Mouse (Mus musculus): Measurements from ENCODE around the gene Klhl13.

Klhl13 gene

DNA sequence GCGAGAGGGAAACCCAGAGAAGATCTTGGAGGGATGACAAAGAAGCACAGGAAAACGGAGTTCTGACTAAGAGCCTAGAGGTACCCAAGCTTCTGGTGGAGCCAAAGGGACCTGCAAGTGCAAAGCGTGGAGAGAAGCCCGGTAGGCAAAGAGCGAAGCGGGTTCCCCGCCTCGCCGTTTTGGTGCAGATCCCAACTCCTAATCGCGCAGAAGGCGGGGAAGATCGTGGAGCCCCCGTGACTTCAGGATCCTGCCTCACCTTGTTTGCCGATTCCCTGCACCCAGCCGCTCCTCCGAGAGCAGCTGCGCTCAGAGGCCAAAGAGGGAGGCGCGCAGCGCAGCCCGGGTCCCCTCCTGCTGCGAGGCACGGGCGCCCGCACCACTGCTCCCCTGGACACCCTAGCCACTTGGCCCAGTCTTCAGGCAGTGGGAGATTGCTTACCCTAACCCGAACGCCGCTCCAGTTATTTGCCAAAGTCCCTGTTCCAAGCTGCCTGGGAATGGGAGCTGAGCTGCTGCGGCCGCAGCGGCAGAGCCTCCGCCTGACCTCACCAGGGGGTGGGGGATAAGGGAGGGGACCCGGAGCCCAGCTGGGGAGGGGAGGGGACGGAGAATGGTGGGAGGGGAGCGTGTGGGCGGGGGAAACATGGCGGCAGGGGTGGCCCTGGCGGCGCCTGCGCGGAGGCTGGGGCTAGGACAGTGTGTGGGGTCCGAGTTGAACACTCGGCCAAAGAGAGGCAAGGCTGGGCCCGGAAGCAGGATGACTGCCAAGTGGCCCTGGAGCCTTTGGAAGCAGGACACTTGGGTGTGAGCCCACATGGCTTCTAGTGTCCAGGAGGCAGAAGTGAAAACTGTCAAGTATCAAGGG, at the start of gene Klhl13:
Gene Klhl13, minus strand, starts transcription at position 569 of the 868 bp plus-strand sequence.
- peak; percentile 92 for ATAC-seq (ENCODE audit: low TSS enrichment)

DNA sequence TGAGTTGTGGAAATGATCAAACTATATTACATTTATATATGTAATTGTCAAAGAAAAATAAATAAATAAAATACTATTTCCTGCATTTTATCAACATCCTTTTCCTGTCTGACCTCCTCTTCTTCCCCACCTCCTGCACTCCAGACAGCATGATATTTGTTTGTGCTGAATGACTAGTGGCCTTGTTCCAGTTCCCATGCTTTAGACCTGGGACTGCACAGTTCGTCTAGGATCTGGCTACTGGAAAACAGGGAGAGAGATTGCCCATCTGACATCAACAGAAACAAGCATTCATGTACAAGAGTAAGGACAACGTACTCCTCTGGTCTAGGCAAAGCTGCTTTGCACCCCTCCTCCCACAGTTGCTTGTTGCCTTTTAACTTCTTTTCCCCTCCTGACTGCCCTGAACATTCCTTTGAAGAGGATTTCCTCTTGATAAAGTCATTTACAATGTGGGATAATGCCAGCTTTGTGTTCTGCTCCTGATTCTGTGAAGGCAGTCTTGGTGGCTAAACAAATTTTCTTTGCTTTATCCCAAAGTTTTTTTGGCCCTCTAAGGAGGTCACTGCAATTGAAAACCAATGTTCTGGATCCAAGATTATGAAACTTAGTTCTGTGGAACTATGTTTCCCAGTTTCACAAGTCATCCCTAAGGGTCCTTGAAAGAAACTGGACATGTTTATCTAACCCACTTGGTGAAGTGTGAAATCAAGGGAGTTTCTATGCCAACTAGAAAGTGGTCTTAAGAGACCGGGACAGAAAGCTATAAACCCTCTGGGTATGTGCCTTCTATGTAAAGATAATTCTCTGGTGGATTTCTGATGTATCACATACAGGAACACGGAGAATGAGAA, 44.6 kb upstream of the Klhl13 start:
- no peak for ATAC-seq (ENCODE audit: low TSS enrichment)

DNA sequence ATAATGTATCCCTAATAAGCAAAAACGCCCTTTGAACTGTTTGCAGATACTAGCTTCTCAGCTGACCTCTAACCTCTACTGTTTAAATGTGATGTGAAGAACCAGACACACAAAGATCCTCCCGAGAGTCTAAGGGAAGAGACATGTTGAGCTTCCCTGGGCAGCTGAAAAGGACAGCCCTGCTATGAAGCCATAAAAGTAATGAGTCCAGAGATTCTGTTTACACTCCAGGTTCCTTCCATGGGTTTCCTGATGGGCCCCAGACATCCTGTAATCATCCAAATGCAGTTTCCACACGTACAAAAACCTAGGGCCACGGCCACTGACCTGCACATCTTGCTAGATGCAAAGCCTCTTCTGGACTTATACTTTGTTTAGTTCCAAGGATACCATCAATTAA, 23.8 kb upstream of the Klhl13 start:
- no peak for ATAC-seq (ENCODE audit: low TSS enrichment)

- ATAC-seq (ENCODE audit: low TSS enrichment): no peak
Measured at GRCm38 (mm10) chrX:23363441-23363840, 1.4 kb downstream of the Klhl13 start.

DNA sequence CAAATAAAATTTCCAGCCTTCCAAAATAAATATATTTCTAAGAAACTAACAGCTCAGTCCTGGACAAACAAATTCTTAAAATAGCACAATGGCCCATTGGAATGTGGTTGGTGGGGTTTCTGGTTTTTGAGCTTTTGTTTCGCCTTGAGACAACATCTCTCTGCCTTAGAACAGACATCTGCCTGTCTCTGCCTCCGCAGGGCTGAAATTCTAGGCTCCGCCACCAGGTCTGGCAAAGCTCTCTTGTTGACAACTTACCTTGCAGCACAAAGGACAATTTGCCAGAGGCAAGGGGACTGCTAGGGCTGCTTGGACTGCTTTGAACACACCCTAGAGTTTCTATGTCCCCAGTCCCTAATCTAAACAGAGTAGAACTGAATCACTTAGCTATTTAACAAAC, 4.4 kb downstream of the Klhl13 start:
- no peak for ATAC-seq (ENCODE audit: low TSS enrichment)

GRCm38 (mm10) chrX:23350083-23350482, 14.8 kb downstream of the Klhl13 start:
- no peak for ATAC-seq (ENCODE audit: low TSS enrichment)

DNA sequence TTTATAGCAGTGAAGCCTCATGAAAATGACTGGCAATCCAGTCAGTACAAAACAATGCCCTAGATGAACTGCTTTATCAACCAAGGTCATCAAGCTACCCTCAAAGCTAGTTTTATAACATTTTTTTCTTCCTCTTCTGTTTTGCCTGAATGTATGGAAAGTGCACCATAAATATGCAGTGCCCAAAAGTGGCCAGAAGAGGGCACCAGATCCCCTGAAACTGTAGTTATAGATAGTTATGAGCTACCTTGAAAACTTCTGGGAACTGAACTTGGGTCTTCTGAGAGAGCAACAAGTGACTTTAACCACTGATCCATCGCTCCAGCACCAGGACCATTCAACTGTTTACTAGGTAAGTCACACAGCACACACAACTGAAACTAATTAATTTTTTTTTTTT, 36.8 kb downstream of the Klhl13 start:
- ATAC-seq (ENCODE audit: low TSS enrichment): no peak

DNA sequence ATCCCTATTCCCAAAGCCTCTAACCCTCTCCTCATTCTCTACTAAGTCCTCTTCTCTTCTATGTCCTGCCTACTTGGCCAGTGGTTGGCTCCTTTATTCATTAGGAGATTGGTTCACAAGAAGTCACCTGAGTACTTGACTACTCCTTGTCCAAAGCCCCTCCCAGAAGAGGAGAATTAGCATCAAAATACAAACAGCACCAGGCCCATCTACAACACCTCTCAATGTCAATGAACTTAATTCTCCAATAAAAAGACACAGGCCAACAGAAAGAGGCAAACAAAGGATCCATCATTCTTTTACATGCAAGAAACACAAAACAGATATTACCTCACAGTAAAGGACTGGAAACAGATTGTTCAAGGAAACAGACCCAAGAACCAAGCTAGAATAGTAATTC, 46.0 kb downstream of the Klhl13 start:
- ATAC-seq (ENCODE audit: low TSS enrichment): no peak

DNA sequence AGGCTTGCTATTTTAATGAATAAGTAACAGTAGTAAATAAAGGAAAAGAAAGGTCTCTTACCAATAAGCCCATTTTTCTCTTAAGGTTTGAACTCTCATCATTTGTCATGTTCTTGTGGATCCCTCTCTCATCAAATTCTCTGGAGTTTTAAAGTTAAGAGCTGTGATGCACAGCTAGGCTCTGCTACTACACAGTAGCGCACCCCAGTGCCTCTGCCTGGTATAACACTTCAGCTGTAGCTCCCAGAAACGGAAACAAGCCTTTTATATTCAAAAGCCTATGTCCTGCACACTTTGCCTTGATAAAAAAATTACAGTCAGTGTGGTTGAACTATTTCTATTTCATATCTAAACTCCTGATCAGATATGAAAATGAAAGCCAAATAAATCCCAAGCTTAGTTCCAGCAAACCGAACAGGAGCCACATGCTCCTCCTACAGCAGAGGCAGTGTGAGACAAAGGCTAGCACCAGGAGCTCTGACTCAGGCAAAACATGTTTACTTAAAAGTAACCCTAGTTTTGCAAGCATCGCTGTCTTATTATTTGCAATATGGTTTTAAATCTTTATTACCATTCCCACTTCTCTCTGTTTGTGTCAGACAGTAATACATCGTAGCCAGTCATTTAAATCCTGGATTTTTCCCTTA, 68.8 kb downstream of the Klhl13 start:
- peak; percentile 88 for ATAC-seq (ENCODE audit: low TSS enrichment)

GRCm38 (mm10) chrX:23285442-23285817, 79.5 kb downstream of the Klhl13 start:
- ATAC-seq (ENCODE audit: low TSS enrichment): peak; percentile 65

- ATAC-seq (ENCODE audit: low TSS enrichment): peak; percentile 27; the same call in 1 of the 2 replicates
Measured at GRCm38 (mm10) chrX:23284530-23285441, 80.1 kb downstream of the Klhl13 start.

DNA sequence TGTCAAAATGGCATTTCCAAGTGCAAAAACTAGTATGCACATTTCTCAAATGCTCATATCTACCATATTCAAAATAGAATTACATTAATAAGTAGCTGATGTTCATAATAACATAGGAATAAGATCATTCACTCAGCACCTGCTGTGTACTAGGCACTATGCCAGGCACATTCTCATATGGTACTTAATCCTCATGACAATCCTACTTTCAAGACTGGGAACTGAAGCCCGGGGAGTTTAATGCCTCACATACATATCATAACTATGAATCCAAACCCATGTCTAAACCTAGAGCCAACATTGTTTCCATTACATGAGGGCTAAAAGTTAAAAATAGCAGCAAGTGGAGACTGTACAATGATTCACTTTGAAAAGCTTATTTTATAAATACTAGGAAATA, 97.3 kb downstream of the Klhl13 start:
- ATAC-seq (ENCODE audit: low TSS enrichment): no peak

DNA sequence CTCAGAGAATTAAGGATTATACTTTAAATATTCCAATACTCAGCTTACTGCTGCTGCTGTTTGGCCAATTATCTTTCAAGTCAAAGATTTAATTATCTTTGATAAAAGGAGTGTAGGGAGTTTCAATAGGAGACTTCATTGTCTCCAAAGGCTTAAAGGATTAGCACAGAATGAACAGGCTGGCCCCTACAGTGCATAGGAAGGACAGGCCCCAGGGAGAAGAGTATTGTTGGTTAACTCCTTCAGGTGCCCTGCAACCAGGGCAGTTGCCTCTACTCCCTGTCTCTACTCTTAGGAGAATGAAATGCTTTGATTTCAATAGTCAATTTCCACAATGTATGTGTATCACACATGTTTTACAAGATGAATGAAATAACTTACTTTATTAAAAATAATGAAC, 116.1 kb downstream of the Klhl13 start:
- ATAC-seq (ENCODE audit: low TSS enrichment): no peak

Measured in frontal cortex, adult (tissue).